Mouse (Mus musculus) G1E (cell line): Measurements from ENCODE around the gene Zscan12.

Source experiments
- CTCF ChIP-seq: IDR thresholded peaks from 2 replicates; pipeline ENCODE4 v1.5.1; 2012; ENCODE audit warnings: low read depth, low read length, inconsistent platforms, mixed read lengths
- GATA1 ChIP-seq: IDR thresholded peaks from 2 replicates; pipeline ENCODE4 v1.6.1; 2012; ENCODE audit warnings: borderline replicate concordance, low read length, inconsistent platforms, mixed read lengths
- GATA2 ChIP-seq: IDR thresholded peaks from 2 replicates; pipeline ENCODE4 v1.6.1; 2012; ENCODE audit warnings: low read depth, low read length, inconsistent platforms, borderline replicate concordance
- POLR2AphosphoS5 ChIP-seq: IDR thresholded peaks from 2 replicates; pipeline ENCODE4 v1.6.1; 2012; ENCODE audit warnings: low read depth, low read length, inconsistent platforms; ENCODE audit not compliant: insufficient replicate concordance
- TAL1 ChIP-seq: conservative IDR thresholded peaks from 2 replicates; pipeline ENCODE4 v1.6.1; 2012; ENCODE audit warnings: low read depth, low read length, inconsistent platforms, mixed read lengths

DNA sequence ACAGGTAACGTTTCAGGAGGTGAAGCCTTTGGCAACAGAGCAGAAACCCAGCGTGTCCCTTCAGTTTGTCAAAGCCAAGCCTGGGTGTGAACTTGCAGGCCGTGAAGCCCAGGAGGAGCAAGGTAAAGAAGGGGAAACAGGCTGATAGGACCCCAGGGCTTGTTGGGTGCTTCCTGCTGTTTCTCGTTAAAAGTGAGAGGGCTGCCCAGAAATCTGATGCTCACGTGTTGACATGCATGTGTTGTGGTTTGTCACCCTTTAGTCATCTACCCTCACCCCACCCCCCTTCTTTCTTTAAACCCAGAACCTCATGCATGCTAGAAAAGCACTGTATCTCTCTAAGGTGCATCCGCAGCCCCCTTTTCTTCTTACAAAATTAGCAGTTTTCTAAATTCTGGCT is 4.0 kb downstream of the Zscan12 start:
- TF ChIP-seq CTCF: no peak
- TF ChIP-seq POLR2AphosphoS5: no peak
- TF ChIP-seq GATA2: no peak
- no peak for TF ChIP-seq TAL1
- no peak for TF ChIP-seq GATA1
